Mouse (Mus musculus) ES-CJ7 (cell line): ENCODE measurements around the gene Slco2a1.
A peak's percentile ranks its signal among the peaks of the same experiment; 100 is the strongest.

ENCODE experiments used
- DNase-seq: peaks from one replicate; pipeline ENCODE4 v3.0.0; 2011; ENCODE audit warnings: low read depth, low spot score

The Slco2a1 gene

GRCm38 (mm10) chr9:103033381-103033780 is 44.9 kb downstream of the Slco2a1 start:
- DNase-seq = no peak

DNA sequence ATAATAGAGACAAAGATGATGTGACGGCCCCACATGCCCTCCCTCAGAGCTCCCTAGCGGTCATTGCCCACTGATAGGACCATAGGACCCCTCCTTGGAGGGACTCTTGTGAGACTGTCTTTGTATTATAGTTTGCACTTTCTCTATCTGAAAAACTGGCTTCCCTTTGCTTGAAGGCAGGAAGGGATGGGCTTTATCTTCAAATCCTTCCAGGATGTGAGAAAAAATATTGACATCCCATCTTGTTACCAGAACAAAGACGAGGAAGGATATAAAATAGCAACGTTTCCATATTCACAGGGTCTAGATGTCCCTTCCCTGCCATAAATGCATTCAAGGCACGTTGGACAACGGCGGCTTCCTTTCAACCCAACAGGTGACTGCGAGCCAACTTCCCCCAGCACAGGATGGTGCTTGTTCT is 48.5 kb downstream of the Slco2a1 start:
- DNase-seq = no peak

DNA sequence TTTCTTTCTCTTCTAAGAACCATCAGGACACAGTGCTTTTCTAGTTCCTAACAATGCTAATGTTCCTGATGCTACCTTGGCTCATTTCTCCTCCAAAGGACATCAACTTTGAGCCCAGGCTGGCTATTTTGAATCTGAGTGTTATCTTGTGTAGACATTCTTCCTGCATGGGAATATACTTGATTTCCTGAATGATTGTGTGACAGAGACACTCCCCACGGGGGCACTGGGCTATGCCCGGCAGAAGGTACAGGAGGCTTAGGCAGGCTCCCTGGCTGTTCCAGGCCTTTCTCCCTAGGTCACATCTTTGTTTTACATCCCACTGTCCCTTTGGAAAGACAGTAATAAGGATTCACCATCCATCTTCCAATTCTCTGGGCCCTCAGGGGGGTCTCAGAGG is 49.8 kb downstream of the Slco2a1 start:
- DNase-seq = no peak

DNA sequence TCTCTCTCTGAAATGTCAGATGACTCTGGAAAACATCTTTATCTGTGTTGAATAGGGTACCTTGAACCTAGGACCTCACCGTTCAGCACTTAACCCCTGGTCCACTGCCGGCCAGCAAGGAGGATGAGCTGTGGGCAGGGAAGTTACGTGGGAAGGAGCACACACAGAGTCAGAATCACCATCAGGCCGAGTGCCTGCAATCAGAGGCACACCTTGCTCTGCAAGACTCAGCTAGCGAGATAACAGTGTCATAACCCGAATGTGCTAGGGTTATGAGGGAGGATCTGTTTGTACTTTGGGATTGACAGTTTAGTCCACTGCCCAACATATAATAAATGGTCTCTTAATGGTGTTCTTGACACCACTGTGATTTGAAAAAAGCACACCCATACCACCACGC is 50.2 kb downstream of the Slco2a1 start:
- DNase-seq = no peak

- no peak for DNase-seq
Measured at GRCm38 (mm10) chr9:103040581-103040980, 52.1 kb downstream of the Slco2a1 start.

- DNase-seq = no peak
Measured at GRCm38 (mm10) chr9:103045406-103045805, 56.9 kb downstream of the Slco2a1 start.

DNA sequence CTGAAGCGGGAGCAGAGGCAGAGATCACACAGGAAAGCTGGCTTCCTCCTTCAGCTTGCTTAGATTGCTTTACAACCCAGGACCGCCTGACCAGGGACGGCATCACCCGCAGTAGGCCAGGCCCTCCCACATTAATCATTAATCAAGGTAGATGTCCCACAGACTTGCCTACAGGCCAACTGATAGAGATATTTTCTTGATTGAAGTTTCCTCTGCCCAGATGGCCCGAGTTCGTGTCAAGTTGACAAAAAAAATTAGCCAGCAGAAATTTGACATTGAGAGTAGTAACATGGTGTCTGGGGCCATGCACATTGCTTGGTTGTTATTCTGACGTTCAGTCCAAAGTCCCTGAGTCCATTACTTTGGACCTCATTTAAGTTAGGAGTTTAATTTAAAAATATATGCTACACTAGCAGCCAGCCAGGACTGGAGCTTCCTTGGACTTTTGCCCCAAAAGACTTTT is 60.6 kb downstream of the Slco2a1 start:
- no peak for DNase-seq

GRCm38 (mm10) chr9:103053829-103054228 is 65.3 kb downstream of the Slco2a1 start:
- no peak for DNase-seq

DNA sequence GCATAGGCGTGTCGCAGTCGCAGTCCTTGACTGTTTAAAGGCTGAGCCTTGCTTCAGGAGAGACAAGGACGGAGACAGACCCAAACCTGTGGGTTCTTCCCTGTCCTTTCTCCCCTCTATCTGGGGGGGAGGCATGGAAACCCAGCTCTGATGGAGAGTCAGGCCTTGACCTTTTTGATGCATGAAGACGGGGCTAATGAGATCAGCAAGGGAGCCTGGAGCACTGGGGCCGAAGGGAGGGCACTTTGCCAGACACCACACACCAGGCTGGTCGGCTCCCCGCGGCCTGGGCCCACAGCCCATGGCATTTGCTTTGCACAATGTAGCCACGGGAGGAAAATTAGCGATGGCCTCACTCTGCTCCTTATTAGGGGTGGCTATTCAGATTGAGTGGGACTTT is 66.5 kb downstream of the Slco2a1 start:
- DNase-seq = no peak

DNA sequence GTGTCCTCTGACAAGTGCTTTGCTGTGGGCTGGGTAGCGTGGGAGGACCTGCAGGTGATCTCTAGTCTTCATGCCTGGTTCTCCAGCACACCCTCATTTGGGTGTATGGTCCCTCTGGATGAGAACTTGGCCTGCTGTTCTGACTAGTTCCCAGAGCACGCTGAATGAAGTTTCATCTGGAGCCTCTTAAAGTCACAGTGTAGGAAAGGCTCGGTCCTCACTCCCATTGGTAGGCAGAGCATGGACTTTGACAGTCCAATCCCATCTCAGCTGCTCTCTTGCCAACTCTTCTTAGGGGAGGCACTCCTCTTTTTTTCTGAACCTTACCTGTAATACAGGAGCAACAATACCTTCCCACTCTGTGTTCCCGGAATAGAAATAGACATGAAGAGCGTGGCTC is 67.7 kb downstream of the Slco2a1 start:
- no peak for DNase-seq

- no peak for DNase-seq
Measured at GRCm38 (mm10) chr9:103060551-103060950, 72.0 kb downstream of the Slco2a1 start.

GRCm38 (mm10) chr9:103061471-103062053 is 73.0 kb downstream of the Slco2a1 start:
- no peak for DNase-seq

DNA sequence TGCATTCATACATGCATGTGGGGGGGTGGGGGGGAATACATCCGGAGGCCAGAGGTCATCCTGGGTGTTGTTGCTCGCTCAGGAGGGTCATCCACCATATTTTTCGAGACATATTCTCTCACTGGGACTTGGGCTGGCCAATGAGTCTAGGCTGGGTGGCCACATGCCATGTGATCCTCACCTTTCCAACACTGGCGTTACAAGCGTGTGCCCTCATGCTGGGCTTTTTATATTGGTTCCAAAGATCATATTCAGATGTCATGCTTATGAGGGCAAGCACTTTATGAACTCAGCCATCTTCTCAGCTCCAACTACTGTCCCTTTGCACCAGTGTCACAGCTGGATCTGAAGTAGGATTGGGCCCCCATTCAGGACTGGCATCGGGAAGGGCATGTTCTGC is 75.1 kb downstream of the Slco2a1 start:
- DNase-seq = no peak

DNA sequence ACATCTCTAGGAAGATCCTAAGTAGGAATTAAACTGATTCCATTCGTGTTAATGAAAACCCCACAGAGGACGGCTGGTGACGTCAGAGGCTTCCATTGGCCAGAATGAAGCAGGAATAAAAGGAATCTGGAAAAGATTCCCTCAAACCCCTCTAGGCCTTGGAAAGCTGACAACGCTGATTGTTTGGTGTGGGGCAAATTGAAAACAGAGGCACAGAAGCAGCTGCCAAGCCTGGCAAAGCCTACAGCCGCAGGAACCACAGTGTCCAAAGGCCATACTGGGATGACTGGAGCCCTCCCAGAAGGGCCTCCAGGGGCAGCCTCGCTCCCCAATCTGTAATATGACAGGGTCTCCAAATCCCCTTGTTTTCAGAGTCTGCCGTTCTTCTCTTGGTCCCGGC is 78.3 kb downstream of the Slco2a1 start:
- no peak for DNase-seq

DNA sequence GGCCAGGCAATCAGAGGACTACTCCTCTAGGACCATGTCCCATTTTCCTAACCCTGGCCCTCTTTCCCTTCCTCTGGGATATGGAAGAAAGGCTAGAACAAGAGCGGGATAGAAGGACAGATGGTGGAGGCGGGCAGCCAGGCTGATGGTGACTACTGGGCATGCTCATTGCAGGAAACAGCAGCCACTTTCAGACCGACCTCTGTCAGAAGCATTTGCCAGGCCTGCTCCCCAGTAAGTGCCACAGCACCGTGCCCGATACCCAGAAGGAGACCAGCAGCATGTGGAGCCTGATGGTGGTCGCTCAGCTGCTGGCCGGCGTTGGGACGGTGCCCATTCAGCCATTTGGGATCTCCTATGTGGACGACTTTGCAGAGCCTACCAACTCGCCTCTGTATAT is 79.1 kb downstream of the Slco2a1 start:
- DNase-seq = no peak

DNA sequence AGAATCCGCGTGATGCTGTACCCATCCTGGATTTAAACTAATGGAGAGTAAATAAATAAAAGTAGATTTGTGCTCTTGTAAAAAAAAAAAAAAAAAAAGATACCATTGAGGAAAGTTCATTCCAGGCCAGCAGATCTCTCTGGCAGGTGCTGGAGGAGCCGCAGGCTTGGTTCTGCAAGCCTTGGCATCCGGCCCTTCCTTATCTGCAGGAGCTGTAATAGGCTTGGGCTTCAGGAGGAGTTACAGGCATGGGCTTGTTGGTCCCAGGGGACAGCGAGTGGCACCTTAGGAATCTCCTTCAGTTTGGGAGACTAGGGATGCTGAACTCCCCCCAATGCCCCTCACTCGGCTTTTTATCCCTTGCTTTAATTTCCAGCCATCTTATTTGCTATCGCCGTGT is 80.3 kb downstream of the Slco2a1 start:
- no peak for DNase-seq

- DNase-seq = no peak
Measured at GRCm38 (mm10) chr9:103071541-103072203, 83.2 kb downstream of the Slco2a1 start.

GRCm38 (mm10) chr9:103072204-103072599 is 83.7 kb downstream of the Slco2a1 start:
- DNase-seq = no peak

DNA sequence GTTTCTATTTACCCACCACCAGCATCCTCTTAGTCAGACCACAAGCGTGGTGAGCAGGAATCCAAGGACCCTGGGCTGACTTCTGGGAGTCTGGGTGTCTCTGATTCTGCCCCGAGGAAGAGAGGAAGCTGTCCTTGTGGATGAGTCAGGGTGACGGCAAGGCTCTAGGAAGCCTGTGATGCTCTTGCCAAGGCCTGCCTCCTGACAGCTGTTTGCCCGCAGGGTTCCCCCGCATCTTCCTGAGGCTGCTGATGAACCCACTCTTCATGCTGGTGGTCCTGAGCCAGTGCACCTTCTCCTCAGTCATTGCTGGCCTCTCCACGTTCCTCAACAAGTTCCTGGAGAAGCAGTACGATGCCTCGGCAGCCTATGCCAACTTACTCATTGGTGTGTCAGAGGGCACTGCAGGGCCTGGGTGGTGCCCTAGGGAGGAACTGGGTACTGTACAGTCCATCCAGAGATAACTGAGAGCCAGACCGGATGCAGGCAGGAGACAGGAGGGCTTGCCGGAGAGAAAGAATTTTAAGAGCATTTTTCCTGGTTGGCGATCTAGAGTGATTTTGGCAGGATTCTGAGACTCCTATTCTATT is 84.5 kb downstream of the Slco2a1 start:
- DNase-seq = no peak

DNA sequence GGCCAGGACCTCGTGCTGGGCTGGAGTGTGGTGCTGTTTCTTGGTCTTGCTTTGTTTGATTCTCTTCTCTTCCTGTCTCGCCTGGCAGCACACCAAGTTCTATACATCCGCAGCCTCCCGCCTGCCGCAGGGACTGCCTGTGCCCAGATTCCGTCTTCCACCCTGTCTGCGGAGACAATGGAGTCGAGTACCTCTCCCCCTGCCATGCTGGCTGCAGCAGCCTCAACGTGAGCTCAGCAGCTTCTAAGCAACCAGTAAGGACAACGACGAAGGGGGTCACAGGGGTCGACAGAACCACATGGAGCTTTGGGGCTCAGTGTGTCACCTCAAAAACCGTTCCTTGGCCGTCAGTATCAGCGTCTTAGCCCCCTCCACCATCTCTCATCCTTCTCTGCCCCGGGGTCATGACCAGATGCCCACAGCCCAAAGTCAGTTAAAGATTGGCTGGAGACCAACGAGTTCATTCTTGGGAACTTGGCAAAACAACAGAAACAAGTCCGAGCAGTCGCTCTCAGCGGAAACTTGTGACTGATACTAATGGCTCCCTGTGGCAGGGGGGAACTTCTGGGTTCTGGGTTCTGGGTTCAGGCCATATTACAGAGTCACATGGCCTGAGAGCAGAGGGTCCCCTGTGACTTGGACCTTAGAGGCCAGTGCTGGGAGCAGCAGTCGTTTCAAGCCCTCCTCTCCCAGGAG is 88.5 kb downstream of the Slco2a1 start:
- DNase-seq = no peak

DNA sequence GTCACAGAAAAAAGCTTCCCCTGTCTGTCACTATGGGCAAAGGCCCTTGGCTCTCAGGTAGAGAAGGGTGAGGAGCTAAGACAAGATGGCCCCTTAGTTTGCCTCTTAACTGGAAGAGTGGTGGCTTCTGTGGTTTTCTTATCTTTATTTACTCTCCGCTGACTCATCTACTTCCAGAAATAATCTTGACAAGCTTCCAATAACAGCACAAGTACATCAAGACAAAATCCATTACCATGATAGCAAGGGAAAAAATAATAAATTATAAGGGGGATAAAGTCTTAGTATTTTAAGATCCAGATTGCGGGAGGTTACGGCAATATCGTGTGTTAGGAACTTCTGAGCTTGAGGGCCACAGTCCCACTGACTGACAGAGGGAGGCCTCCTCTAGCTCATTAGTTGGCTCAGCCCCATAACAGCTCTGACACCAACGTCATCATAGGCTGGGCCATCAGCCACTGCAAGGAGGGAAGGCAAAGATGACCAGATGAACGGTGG is 89.7 kb downstream of the Slco2a1 start:
- DNase-seq = no peak

- peak; percentile 66 for DNase-seq
Measured at GRCm38 (mm10) chr9:103080211-103080610, 91.7 kb downstream of the Slco2a1 start.
